Mouse (Mus musculus): ENCODE data around the gene Sap18. TPM values are rescaled to one million over a fixed set of nuclear protein-coding genes. Genes with fewer than 3 reads are reported as not detected.
"Not testable (repeated sequence)": the region's sequence is repeated elsewhere in the genome, so short reads cannot be mapped to it uniquely, and the experiment has no call there.

The Sap18 gene
- total and polyA plus RNA-seq, 2 experiments from 2014 or later: 36.4 to 40.4 TPM

GRCm38 (mm10) chr14:57848646-57849045 lies 50.7 kb downstream of the Sap18 start:
- DNase-seq (ENCODE audit: low spot score): no peak
- Histone ChIP-seq H3K27me3 (ENCODE audit: insufficient read depth, low read length) (no peaks in the 10 kb centered on the region), H3K4me2 (ENCODE audit: low read depth, low read length) (no peak overlapping the region), H3K27ac (no peak overlapping the region), H3K9ac (replicated peaks; ENCODE audit: low read length) (no peak overlapping the region), H3K9me3 (ENCODE audit: low read length) (no peaks in the 10 kb centered on the region), H3K4me1 (ENCODE audit: insufficient read depth, low read length) (no peaks in the 10 kb centered on the region), H3K4me3 (ENCODE audit: low read length) (no peak overlapping the region), H3K36me3 (ENCODE audit: insufficient read depth, low read length) (no peaks in the 10 kb centered on the region; the same call in 1 of the 2 replicates)
- WGBS: 96% methylated on average over 2 of the region's 2 CpGs
- ATAC-seq: no peak
- TF ChIP-seq CTCF (IDR thresholded peaks at IDR 0.05; ENCODE audit: low read depth): no peak

- Histone ChIP-seq H3K4me3 (ENCODE audit: low read length) (no peak overlapping the region), H3K9ac (replicated peaks; ENCODE audit: low read length) (no peak overlapping the region), H3K36me3 (ENCODE audit: insufficient read depth, low read length) (no peaks in the 10 kb centered on the region; the same call in 1 of the 2 replicates), H3K27ac (no peak overlapping the region), H3K4me1 (ENCODE audit: insufficient read depth, low read length) (no peaks in the 10 kb centered on the region), H3K9me3 (ENCODE audit: low read length) (no peaks in the 10 kb centered on the region), H3K4me2 (ENCODE audit: low read depth, low read length) (no peak overlapping the region), H3K27me3 (ENCODE audit: insufficient read depth, low read length) (no peaks in the 10 kb centered on the region)
- WGBS: 83% methylated on average over 3 of the region's 3 CpGs
- no peak for TF ChIP-seq CTCF (IDR thresholded peaks at IDR 0.05; ENCODE audit: low read depth)
- ATAC-seq (no peak), DNase-seq (ENCODE audit: low spot score) (no peak)
Measured at GRCm38 (mm10) chr14:57850330-57850729, 52.4 kb downstream of the Sap18 start.

GRCm38 (mm10) chr14:57852961-57853360 lies 55.0 kb downstream of the Sap18 start:
- TF ChIP-seq CTCF (IDR thresholded peaks at IDR 0.05; ENCODE audit: low read depth): no peak
- no peak for DNase-seq (ENCODE audit: low spot score)
- no peak overlapping the region for H3K9ac ChIP-seq (replicated peaks; ENCODE audit: low read length)
- no peaks in the 10 kb centered on the region; the same call in 1 of the 2 replicates for H3K36me3 ChIP-seq (ENCODE audit: insufficient read depth, low read length)
- H3K4me2 ChIP-seq (ENCODE audit: low read depth, low read length): no peak overlapping the region
- no peak overlapping the region for H3K4me3 ChIP-seq (ENCODE audit: low read length)
- 77% methylated on average over 2 of the region's 2 CpGs for WGBS
- H3K27ac ChIP-seq: no peak overlapping the region
- no peaks in the 10 kb centered on the region for H3K4me1 ChIP-seq (ENCODE audit: insufficient read depth, low read length)
- no peak for ATAC-seq
- H3K27me3 ChIP-seq (ENCODE audit: insufficient read depth, low read length): no peaks in the 10 kb centered on the region
- H3K9me3 ChIP-seq (ENCODE audit: low read length): no peaks in the 10 kb centered on the region

GRCm38 (mm10) chr14:57856037-57856436 lies 58.1 kb downstream of the Sap18 start:
- not testable (repeated sequence) for DNase-seq (ENCODE audit: low spot score); H3K9me3 ChIP-seq (ENCODE audit: low read length); H3K27me3 ChIP-seq (ENCODE audit: insufficient read depth, low read length); H3K27ac ChIP-seq; H3K36me3 ChIP-seq (ENCODE audit: insufficient read depth, low read length); H3K9ac ChIP-seq (replicated peaks; ENCODE audit: low read length); H3K4me2 ChIP-seq (ENCODE audit: low read depth, low read length); ATAC-seq; H3K4me1 ChIP-seq (ENCODE audit: insufficient read depth, low read length); H3K4me3 ChIP-seq (ENCODE audit: low read length)

Small RNA genes lying within 50 kb of the gene (microRNA-seq; reads per million reads assigned to microRNA genes)
- 0.72 to 0.88 reads per million in 2 experiments for gene Mir3077

Other genes with a start within 250 kb of the Sap18 start
- 21.6 and 32.9 TPM in 2 replicates for gene Eef1akmt1, start 226.6 kb upstream of the Sap18 start, total RNA-seq (2014; rRNA removed)
- 69.9 and 71.2 TPM in 2 replicates for gene Eef1akmt1, start 226.6 kb upstream of the Sap18 start, polyA plus RNA-seq (2015; fragmentation: Nextera tagmentation; extraction: Ambion mirVana)
- 10.1 and 13.3 TPM in 2 replicates for gene Xpo4, start 132.8 kb upstream of the Sap18 start, total RNA-seq (2014; rRNA removed)
- 11.9 and 12.4 TPM in 2 replicates for gene Xpo4, start 132.8 kb upstream of the Sap18 start, polyA plus RNA-seq (2015; fragmentation: Nextera tagmentation; extraction: Ambion mirVana)
- 0.16 and 6.4 TPM in 2 replicates for gene Gm49361, start 52.1 kb upstream of the Sap18 start, total RNA-seq (2014; rRNA removed)
- not detected in 2 replicates for gene Gm49361, start 52.1 kb upstream of the Sap18 start, polyA plus RNA-seq (2015; fragmentation: Nextera tagmentation; extraction: Ambion mirVana)
- gene Lats2, start 39.8 kb upstream of the Sap18 start, total RNA-seq (2014; rRNA removed): 6.4 and 14.1 TPM in 2 replicates
- gene Lats2, start 39.8 kb upstream of the Sap18 start, polyA plus RNA-seq (2015; fragmentation: Nextera tagmentation; extraction: Ambion mirVana): 5.8 and 6.2 TPM in 2 replicates
- 8.3 and 8.9 TPM in 2 replicates for gene Ska3, start 28.0 kb downstream of the Sap18 start, total RNA-seq (2014; rRNA removed)
- gene Ska3, start 28.0 kb downstream of the Sap18 start, polyA plus RNA-seq (2015; fragmentation: Nextera tagmentation; extraction: Ambion mirVana): 6.6 and 9.2 TPM in 2 replicates
- gene Mrpl57, start 28.1 kb downstream of the Sap18 start, total RNA-seq (2014; rRNA removed): 73.8 and 89.8 TPM in 2 replicates
- gene Mrpl57, start 28.1 kb downstream of the Sap18 start, polyA plus RNA-seq (2015; fragmentation: Nextera tagmentation; extraction: Ambion mirVana): 209 and 216 TPM in 2 replicates
- 18.6 and 29.8 TPM in 2 replicates for gene Zdhhc20, start 92.1 kb downstream of the Sap18 start, total RNA-seq (2014; rRNA removed)
- gene Zdhhc20, start 92.1 kb downstream of the Sap18 start, polyA plus RNA-seq (2015; fragmentation: Nextera tagmentation; extraction: Ambion mirVana): 34.6 and 37.2 TPM in 2 replicates
- 42.1 and 43.5 TPM in 2 replicates for gene Micu2, start 201.1 kb downstream of the Sap18 start, total RNA-seq (2014; rRNA removed)
- gene Micu2, start 201.1 kb downstream of the Sap18 start, polyA plus RNA-seq (2015; fragmentation: Nextera tagmentation; extraction: Ambion mirVana): 69.1 and 70.9 TPM in 2 replicates